Mouse (Mus musculus) neutrophil, adult 5-6 weeks (primary cell): ENCODE measurements around the gene Mtfp1. TPM values are rescaled to one million over a fixed set of nuclear protein-coding genes. Genes with fewer than 3 reads are reported as not detected.

ENCODE experiments used
- total RNA-seq: library from RNA; stranded (forward); fragments of 200-1000 nt; gene quantifications from 2 replicates; pipeline ENCODE4 v1.2.3, GENCODE M21; 2017

The Mtfp1 gene
- total RNA-seq, 1 experiment from 2014 or later = not detected

Other genes starting within 250 kb of the Mtfp1 start
- not detected in 2 replicates for gene Osbp2, start 231.5 kb downstream of the Mtfp1 start, total RNA-seq
- 0.25 and 0.47 TPM in 2 replicates for gene 4921536K21Rik, start 200.3 kb downstream of the Mtfp1 start, total RNA-seq
- 0.81 and 1.5 TPM in 2 replicates for gene Dusp18, start 200.2 kb downstream of the Mtfp1 start, total RNA-seq
- 2.9 and 3.6 TPM in 2 replicates for gene Slc35e4, start 180.8 kb downstream of the Mtfp1 start, total RNA-seq
- 80.5 and 82.4 TPM in 2 replicates for gene Tcn2, start 163.3 kb downstream of the Mtfp1 start, total RNA-seq
- gene Pes1, start 131.5 kb downstream of the Mtfp1 start, total RNA-seq = 42.6 and 51.2 TPM in 2 replicates
- not detected in 2 replicates for gene 4930556J24Rik, start 118.7 kb downstream of the Mtfp1 start, total RNA-seq
- not detected in 2 replicates for gene Gal3st1, start 111.8 kb downstream of the Mtfp1 start, total RNA-seq
- gene Sec14l4, start 64.0 kb downstream of the Mtfp1 start, total RNA-seq = not detected in 2 replicates
- gene Sec14l3, start 30.6 kb downstream of the Mtfp1 start, total RNA-seq = not detected in 2 replicates
- 0.47 TPM in 1 of 2 replicates, not detected in the other for gene Sec14l2, start 28.0 kb upstream of the Mtfp1 start, total RNA-seq
- gene Rnf215, start 39.8 kb upstream of the Mtfp1 start, total RNA-seq = 32.2 and 39.6 TPM in 2 replicates
- gene Ccdc157, start 64.8 kb upstream of the Mtfp1 start, total RNA-seq = 3.6 and 5.0 TPM in 2 replicates
- gene Sf3a1, start 64.9 kb upstream of the Mtfp1 start, total RNA-seq = 26.0 and 26.3 TPM in 2 replicates
- gene Tbc1d10a, start 91.3 kb upstream of the Mtfp1 start, total RNA-seq = 23.5 and 24.8 TPM in 2 replicates
- 1.7 and 2.2 TPM in 2 replicates for gene Castor1, start 122.8 kb upstream of the Mtfp1 start, total RNA-seq
- gene Osm, start 141.0 kb upstream of the Mtfp1 start, total RNA-seq = 95.2 and 98.0 TPM in 2 replicates
- gene Lif, start 162.1 kb upstream of the Mtfp1 start, total RNA-seq = 0.12 TPM in 1 of 2 replicates, not detected in the other